Mouse (Mus musculus): ENCODE results near the gene Gm3383.
"Not testable (repeated sequence)": the region's sequence is repeated elsewhere in the genome, so short reads cannot be mapped to it uniquely, and the experiment has no call there.

GRCm38 (mm10) chr14:5812699-5813356 lies 5.0 kb upstream of the Gm3383 start:
- TF ChIP-seq CTCF, EP300 (IDR thresholded peaks at IDR 0.05; ENCODE audit: low read depth): not testable (repeated sequence)
